Mouse (Mus musculus): Measurements from ENCODE around the gene Clca3a1.

- TF ChIP-seq MAZ (IDR thresholded peaks at IDR 0.05; ENCODE audit: low read depth, low read length) (peak; percentile 69; the same call in 1 of the 2 replicates), CTCF (conservative IDR thresholded peaks at IDR 0.05 in 1 of 2, IDR thresholded peaks at IDR 0.05 in 1 of 2; ENCODE audit: low read depth in 2 of 2, low read length in 2 of 2) (peak; percentile 79 to 86), JUND (conservative IDR thresholded peaks at IDR 0.05; ENCODE audit: low read depth, low read length) (0 out of 2 replicates have a peak, but pooled peaks have one; percentile 10), MYC (IDR thresholded peaks at IDR 0.05; ENCODE audit: low read depth, low read length) (no peak)
Observed at GRCm38 (mm10) chr3:144723455-144723854, 37.3 kb downstream of the Clca3a1 start.

All from CH12.LX (cell line).